Mouse (Mus musculus): ENCODE measurements around the gene Gm49373.

GRCm38 (mm10) chr9:21073044-21073840 is at the start of gene Gm49373, which contains the start of gene Fdx1l:
- TF ChIP-seq MAFK (IDR thresholded peaks at IDR 0.05; ENCODE audit: insufficient read depth, low read depth, low read length) = no peak
- peak; percentile 81 for TF ChIP-seq HCFC1 (IDR thresholded peaks at IDR 0.05; ENCODE audit: borderline replicate concordance, insufficient read depth, low read length)

Data from ES-E14 (cell line).